Mouse (Mus musculus) c-Kit-positive CD71-negative TER-119-negative erythroid progenitor cells, embryonic 14.5 days (primary cell): ENCODE data around the gene Nupl1.

Experiments used
- DNase-seq: peaks from one replicate; pipeline ENCODE4 v3.0.0-alpha.2; 2013; ENCODE audit warnings: low read depth

The Nupl1 gene

DNA sequence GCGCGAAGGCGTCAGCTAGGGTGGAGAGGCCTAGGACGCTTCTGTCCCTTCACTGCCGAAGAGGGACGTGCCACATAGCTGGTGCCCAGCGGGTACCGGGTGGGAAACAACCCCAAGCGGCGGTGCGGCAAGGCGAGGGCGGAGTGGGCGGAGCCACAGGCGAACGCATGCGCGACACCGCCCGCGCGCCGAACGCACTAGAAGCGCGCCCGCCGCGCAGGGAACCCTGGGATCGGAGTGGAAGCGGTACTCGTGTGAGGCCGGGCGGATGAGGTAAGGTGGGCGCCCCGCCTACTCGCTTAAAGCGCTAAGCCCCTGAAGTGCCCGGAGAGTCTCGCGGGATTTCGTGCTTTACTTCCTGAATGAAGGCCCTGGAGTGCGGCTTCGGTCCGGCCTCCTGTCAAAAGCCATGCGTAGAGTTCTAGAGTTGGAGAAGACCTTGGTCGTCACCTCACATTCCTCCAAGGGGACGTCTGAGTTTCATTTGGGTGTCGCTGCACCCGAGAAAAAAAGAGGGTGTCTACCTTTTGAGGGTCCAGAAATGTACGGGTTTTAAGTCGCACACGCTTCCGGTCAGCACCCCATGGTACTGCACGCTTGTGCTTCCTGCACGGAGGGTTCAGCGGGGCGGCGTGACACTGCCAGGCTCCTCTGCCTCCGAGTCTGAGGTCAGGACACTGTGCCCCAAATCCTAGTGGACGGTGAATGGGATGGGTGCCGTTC, at the start of gene Nupl1, which contains the start of gene Gm49336:
TSS of gene Nupl1 (minus strand) at position 151 of the 723 bp plus-strand sequence.
TSS of gene Gm49336 (minus strand) at position 227 of the 723 bp plus-strand sequence.
- DNase-seq, result peak; percentile 99

GRCm38 (mm10) chr14:60301024-60301423, 49.8 kb upstream of the Nupl1 start:
- DNase-seq, result no peak

DNA sequence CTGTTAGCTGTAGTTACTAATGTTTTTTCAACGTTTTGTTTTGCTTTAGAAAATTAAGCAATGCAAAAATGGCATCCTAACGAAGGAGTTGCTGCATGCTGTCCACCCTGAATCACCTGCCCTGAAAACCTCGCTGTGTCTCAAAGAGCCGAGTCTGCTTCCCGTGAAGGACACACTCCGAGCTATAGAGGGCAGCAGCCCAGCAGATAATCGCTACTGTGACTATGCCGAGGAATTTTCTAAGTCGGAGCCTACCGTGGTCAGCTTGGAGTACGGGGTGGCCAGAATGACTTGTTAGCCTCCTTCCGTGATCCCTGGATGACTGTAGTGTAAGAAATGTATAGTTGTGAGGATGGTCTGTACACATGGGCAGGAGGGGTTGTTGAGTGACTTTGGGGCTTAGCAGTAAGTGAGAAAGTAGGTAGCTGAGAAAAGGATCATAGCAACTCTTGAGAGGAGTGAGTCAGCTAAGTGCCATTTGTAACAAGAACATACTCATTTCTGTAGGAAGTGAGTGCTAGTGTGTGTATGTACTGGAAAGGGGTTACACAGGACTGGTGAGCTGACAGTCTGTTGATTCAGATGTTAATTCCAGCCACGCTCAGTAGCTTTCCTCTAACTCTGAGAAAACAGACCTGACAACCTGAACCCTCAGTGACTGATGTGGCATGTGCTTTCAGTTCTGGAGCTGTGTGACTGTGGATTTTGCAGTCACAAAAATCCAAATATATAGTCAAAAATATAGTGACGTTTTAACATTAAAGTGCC, 49.2 kb upstream of the Nupl1 start:
- DNase-seq, result no peak

DNA sequence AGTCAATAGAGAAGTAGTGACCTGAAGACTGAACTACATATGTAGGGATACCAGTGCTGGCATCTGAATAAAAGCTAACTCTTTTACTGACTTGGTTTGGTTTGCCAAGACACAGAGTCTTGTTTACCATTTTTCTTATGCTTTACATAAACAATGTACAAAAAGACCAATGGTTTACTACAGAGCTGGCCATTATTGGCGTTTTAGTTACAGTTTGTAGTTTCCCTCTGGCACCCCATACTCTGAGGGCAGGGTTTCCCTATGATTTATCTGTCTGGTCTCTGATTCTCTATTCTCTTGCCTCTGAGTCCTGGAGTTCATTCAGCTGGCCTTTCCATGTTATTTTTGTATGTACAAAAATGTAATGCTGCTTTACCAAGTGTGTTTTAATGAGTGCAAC, 44.3 kb upstream of the Nupl1 start:
- DNase-seq, result no peak

DNA sequence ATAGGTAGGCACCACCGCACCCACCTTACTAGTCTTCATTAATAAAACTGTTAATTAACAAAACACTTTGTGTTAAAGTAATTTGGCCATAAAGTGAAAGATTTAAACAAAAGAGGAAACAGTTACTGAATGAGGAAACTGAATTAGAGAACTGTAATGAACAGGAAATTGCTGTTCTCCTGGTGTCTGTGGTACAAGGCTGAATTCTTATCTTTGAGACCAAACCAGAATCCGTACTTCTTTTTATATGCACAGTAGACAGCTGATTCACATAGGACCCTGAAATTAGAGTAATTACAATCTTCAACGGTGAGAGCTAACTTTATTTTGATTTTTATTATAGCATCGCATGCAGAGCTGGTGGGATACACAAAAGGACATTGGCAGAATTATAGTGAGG, 39.1 kb upstream of the Nupl1 start:
- no peak for DNase-seq

DNA sequence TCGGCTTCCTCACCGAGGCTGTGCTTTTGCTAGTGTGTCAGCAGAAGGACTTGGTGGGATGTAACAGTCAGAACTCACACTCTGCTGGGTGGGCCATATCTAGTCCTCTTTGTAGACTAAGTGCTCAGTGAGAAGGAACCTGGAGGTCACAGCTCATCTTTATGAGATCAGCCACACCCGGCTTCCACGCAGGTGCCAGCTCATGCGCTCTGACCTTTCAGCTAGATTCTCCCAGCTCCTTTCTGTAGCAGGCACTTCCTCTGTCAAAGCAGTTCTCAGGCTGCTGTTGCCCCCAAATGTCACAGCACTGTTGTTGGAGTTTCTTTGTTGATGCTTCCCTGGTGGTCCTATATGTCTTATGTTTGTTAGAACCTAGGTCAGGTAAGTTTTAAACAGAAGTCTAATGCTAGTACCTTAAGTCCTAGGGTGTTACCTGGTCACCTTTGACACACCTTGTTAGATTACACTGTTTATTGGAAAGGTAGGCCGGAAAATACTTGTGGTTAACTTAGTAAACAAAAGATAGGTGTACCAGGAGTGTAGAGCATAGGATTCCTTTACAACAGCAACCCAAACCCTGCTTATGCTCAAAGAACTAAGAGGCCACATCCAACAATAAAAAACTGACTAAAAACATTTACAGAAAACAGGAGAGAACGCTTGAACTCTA, 35.1 kb upstream of the Nupl1 start:
- no peak for DNase-seq

GRCm38 (mm10) chr14:60275301-60276276, 24.4 kb upstream of the Nupl1 start:
- DNase-seq, result no peak

GRCm38 (mm10) chr14:60273346-60273745, 22.1 kb upstream of the Nupl1 start:
- no peak for DNase-seq

DNA sequence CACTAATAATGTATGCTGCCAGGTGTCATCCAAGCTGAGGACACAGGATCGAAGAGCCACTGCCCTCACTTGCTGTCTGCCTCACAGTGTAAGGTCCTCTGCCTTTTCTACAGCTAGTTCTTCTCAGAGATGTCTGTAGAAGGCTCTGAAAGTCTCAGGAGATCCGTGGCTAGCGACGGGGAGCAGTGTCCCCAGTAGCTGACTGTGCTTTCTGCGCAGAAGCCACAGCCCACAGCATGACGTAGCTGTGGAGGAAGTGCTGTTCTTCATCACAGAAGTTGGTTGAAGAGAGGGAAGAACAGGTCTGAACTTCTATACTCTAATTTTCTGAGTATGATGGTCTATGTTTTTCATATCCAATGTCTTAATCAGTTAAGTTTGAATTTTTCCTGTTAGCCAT, 18.1 kb upstream of the Nupl1 start:
- DNase-seq, result no peak

DNA sequence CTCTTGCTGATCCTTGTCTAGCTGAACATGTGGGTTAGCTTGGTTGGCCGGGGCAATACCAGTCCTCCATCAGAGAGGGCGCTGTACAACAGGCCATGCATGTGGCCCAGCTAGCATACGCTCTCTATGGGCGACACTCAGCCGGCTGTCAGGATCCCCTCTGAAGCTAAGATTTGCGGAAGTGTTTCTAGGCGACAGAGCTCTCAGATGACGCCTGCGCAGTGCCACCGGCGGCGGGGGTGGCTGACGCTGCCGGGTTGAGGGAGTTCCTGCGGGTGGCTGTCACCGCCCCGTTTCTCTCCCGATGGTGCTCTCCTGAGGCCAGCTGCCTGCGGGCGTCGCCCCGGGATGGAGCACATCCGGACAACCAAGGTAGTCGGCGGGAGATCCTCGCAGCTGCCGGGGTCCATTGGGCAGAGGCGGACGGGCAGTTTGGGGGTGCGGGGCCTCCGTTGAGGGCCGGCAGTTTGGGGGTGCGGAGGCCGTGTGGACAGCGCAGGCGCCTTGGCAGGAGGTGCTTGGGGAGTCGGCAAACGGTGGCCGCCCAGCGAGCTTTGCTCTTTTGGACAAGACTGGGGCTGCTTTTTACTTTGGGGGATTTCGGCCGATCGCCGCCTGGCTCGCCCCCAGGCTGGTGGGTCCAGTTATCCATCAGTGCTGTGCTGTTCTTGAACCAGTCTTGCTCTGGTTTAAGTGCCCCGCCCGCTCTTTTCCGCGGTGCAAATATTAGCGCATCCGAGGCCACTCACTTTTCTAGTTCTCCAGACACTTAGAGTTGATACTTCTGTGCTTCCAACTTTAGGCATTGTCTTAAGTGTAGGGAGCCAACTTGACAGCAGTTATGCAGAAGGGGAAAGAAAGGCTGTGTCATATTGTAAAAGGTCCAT, 14.0 kb upstream of the Nupl1 start, which contains the start of gene Mtmr6:
TSS of gene Mtmr6 (plus strand) at position 239 of the 887 bp plus-strand sequence.
- peak; percentile 98 for DNase-seq

GRCm38 (mm10) chr14:60262316-60262715, 11.1 kb upstream of the Nupl1 start:
- no peak for DNase-seq

DNA sequence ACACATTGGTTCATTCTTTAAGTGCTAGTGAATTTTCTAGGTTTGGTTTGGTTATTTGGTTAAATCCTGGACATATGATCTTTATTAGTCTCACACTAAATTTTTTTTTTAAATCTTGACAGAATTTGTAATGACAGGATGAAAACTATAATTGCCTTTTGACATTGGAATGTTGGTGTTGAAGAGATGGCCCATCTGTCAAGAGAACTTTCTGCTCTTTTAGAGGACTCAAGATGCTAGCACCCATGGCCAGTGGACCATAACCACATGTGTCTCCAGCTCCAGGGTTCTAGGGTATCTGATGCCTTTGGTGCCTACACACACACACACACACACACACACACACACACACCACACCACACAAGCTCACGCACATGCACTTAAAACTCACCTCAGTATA, 6.6 kb upstream of the Nupl1 start:
- no peak for DNase-seq

GRCm38 (mm10) chr14:60257101-60257500, 5.9 kb upstream of the Nupl1 start:
- DNase-seq, result no peak

- DNase-seq, result no peak
Measured at GRCm38 (mm10) chr14:60256356-60256755, 5.1 kb upstream of the Nupl1 start.

DNA sequence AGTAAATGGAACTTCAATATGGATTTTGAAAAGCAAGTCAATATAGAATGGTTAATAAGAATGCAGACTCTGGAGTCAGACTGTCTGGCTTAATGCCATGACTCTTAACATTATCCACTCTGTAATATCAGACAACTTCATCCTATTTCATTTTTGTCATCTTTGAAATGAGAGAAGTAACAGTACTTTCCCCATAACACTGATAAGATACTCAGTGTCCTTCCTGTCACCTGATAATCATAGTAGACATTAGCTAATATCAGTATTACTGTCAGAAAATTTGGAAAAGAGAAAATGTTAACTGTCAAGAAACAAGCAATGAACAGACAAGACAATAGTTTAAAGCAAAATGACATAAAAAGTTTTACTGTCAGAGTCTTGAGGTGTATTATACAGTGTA, 3.5 kb upstream of the Nupl1 start:
- DNase-seq, result no peak

GRCm38 (mm10) chr14:60253466-60253865, 2.2 kb upstream of the Nupl1 start:
- no peak for DNase-seq

- no peak for DNase-seq
Measured at GRCm38 (mm10) chr14:60252004-60253000, 1.1 kb upstream of the Nupl1 start.

- DNase-seq, result no peak
Measured at GRCm38 (mm10) chr14:60250879-60251278, 352 bp downstream of the Nupl1 start.

DNA sequence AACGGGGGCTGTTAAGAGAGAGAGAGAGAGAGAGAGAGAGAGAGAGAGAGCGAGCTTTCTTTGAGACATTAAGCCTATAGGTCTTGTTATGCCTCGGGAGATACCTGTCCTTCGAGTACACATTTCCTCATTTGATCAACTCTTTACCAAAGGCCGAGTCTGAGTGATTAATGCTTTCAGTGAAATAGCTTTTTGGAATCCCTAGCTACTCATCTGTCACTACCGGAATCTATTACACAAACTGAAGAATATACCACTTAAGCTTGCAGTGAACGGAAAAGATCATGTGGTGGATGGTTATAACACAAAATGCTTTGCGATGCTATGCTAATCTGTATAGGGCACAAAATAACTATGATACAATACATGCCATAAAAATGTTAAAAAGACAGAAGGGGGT, 865 bp downstream of the Nupl1 start:
- DNase-seq, result no peak
